Mouse (Mus musculus) left cerebral cortex, adult 18-20 months (tissue): ENCODE measurements around the gene Olig2. TPM values are rescaled to one million over a fixed set of nuclear protein-coding genes. Genes with fewer than 3 reads are reported as not detected.

ENCODE experiments used
- DNase-seq, 2 experiments: peaks; one replicate each; pipeline ENCODE4 v3.0.0; 2021 to 2022; ENCODE audit warnings: low spot score in 2 of 2, mixed read lengths in 1 of 2
- total RNA-seq, 2 experiments: library from RNA; stranded (reverse); gene quantifications; 2 replicates each; pipeline ENCODE4 v1.2.3; 2021

Gene Olig2
- total RNA-seq, 2 experiments from 2014 or later, result 19.5 to 22.6 TPM

DNA sequence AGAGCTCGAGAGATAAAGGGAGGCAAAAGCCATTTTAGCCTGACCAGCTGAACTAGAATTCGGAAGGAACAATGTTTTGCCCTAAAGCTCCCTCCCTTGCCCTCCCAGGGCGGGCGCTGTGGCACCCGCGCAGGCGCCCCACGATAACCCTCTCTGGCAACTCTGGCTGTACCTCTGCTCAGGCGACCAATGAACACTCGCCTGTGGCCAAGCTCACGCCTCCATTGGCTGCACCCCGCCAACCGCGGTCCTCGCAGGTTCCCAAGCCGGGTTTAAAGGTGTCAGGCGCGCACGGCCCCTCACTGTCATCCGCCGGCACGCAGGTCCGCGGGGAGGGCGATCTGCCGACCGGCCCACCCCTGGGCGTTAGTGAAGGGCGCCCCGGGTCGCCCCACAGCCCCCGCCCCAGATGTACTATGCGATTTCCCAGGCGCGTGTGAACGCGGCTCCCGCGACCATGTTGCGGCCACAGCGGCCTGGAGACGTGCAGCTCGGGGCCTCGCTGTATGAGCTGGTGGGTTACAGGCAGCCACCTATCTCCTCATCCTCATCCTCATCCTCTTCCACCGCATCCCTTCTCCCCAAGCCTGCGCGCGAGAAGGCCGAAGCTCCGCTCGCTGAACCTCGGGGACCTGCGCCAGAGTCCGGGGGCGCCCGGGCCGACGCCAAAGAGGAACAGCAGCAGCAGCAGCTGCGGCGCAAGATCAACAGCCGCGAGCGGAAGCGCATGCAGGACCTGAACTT lies 44.4 kb downstream of the Olig2 start, which contains the start of gene Olig1:
Gene Olig1, plus strand, starts transcription at position 305 of the 744 bp plus-strand sequence.
- peak; percentile 73 to 78 for DNase-seq

DNA sequence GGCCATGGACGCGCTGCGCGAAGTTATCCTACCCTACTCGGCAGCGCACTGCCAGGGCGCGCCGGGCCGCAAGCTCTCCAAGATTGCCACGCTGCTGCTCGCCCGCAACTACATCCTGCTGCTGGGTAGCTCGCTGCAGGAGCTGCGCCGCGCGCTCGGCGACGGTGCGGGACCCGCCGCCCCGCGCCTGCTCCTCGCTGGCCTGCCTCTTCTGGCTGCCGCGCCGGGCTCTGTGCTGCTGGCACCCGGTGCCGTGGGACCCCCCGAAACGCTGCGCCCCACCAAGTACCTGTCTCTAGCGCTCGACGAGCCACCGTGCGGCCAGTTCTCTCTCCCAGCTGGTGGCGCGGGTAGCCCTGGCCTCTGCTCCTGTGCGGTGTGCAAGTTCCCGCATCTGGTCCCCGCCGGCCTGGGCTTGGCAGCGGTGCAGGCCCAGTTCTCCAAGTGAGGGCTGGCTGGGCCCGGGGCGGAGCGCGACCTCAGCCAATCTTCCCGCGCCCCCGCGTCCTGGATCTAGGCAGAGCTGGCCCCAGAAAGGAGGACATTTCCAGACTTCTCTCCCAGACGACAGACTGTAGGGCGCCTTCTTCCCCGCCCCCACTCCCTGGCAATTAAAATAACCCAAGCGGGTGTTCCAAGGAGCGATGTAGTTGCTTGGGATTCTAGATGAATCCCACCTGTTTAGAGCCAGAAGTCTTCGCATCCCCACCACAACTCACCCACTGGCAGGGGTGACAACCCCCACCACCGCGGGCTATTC lies 45.1 kb downstream of the Olig2 start:
- peak in 1 of 2 experiments; percentile 36 for DNase-seq

DNA sequence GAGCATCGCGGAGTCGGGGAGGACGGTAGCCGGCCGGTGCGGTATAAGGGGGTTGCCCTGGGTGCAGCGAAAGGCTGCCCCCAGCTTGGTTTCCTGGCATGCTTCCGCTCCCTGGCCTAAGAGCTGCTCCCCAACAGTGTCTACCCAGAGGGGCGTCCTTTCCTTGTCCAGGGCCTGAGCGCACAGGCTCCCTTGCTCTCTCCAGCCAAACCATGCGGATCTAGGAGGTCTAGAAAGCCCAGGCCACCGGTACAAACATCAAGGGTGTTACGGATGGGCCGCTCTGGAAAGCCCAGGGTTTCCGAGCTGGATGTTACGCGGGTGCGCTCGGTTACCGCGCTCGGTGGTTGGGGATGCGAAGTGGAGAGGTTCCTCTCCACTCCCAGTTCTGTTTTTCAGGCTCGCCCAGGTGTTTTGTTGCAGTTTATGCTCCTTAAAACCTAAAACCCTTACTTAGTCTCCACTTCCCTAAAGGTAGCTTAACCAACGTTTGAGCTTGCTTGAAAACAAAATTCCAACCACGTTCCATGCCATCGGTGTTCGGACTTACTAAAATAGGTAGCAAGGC lies 45.8 kb downstream of the Olig2 start:
- DNase-seq, result no peak

DNA sequence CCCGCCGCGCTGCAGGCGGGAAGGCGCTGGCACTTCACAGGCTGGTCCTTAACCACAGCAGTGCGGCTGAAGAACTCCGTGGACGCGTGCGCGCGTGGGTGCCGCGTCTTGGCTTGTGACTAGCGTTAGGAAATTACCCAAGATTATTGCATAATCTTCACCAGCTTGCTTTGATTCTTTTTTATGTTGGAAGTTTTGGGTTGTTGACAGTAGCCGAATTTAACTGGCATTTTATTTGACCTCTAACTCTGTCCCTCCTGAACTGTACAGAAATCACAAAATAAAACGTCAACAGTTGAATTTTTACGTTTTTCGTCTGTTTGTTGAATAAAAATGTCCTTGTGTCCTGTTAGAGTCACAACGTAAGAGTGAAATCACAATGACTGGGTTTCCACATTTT lies 46.4 kb downstream of the Olig2 start:
- no peak for DNase-seq

Other genes starting within 250 kb of the Olig2 start
- gene Synj1, start 214.1 kb upstream of the Olig2 start, total RNA-seq, result 100 to 1,000 TPM; 330 to 343 TPM
- 10 to 100 TPM; 56.1 to 59.4 TPM for gene Paxbp1, start 180.9 kb upstream of the Olig2 start, total RNA-seq
- 1 to 10 TPM in 1 of 2 experiments, under 1 TPM in 1; 0.75 to 1.1 TPM for gene 4932438H23Rik, start 130.3 kb upstream of the Olig2 start, total RNA-seq
- 10 to 100 TPM; 67.3 to 77.0 TPM for gene Olig1, start 44.3 kb downstream of the Olig2 start, total RNA-seq
- gene Ifnar2, start 147.3 kb downstream of the Olig2 start, total RNA-seq, result 10 to 100 TPM; 21.0 to 23.7 TPM
- gene Gm21970, start 166.3 kb downstream of the Olig2 start, total RNA-seq, result not detected
- 1 to 10 TPM; 9.8 to 9.9 TPM for gene Il10rb, start 180.7 kb downstream of the Olig2 start, total RNA-seq